In the genomic region with DNA sequence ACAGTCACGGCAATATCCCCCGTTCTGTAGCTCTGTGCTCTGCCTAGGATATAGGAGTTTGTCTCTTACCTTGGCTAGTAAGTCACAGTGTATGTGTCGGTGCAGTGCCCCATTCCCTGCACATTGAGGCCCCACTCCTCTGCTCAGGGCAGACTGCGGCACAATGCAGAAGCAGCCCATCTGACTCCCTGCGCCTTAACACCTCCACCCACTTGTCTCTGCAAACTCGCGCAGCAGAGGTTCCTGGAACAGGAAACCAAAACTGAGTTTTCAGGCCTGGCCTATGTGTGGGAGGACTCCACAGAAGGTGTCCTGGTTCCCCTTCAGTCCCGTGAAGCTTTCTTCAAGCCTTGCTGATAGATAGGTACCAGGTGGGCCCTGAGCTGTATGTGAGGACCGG, we compare ENCODE assay signal across 19 mouse cellular contexts. TPM values are rescaled to one million over a fixed set of nuclear protein-coding genes. Genes with fewer than 3 reads are reported as not detected.
DNase-seq lines count a peak whose midpoint lies in the region; ATAC-seq and TF ChIP-seq lines count a peak whose summit lies in the region.
"Had no signal": no experiment of that assay in that cellular context is flagged by ENCODE, and none has a peak within 500 bp of the region (broad histone marks: within the 10 kb centered on the region; RNA-seq: fewer than 3 reads in every experiment).

No protein-coding gene starts in this region.

- H3K27me3 ChIP-seq in kidney, adult 2 months (replicated peaks; ENCODE audit: control insufficient read depth, insufficient read depth, low read length) = no peaks in the 10 kb centered on the region
- H3K27me3 ChIP-seq in intestine, embryonic 15.5 days (replicated peaks) = no peaks in the 10 kb centered on the region
- H3K27me3 ChIP-seq: embryonic facial prominence, embryonic 12.5 days; kidney, embryonic 15.5 days; liver, embryonic 13.5 days; midbrain, embryonic 15.5 days had no signal

- H3K4me2 ChIP-seq in intestine, embryonic 15.5 days (replicated peaks) = no peak overlapping the region
- H3K4me2 ChIP-seq: embryonic facial prominence, embryonic 12.5 days; heart, embryonic 11.5 days; kidney, embryonic 15.5 days; liver, embryonic 13.5 days; midbrain, embryonic 15.5 days had no signal

- no peak overlapping the region for H3K9ac ChIP-seq in intestine, embryonic 15.5 days
- H3K9ac ChIP-seq: embryonic facial prominence, embryonic 12.5 days; kidney, embryonic 15.5 days; liver, embryonic 13.5 days; midbrain, embryonic 15.5 days had no signal

- H3K27ac ChIP-seq in kidney, adult 2 months (ENCODE audit: insufficient read depth, low read depth, low read length) = no peak overlapping the region
- no peak overlapping the region for H3K27ac ChIP-seq in intestine, embryonic 15.5 days
- H3K27ac ChIP-seq: embryonic facial prominence, embryonic 12.5 days; kidney, embryonic 15.5 days; liver, embryonic 13.5 days; midbrain, embryonic 15.5 days had no signal

- 81% methylated on average over 9 of the region's 9 CpGs for WGBS in kidney, adult 2 months
- 82% methylated on average over 9 of the region's 9 CpGs for WGBS in intestine, embryonic 15.5 days

- peak; percentile 69 to 86 for DNase-seq in frontal cortex, adult 2 months (ENCODE audit: extremely low spot score in 1 of 2, low spot score in 1 of 2)
- DNase-seq in frontal cortex, postnatal 25 days (ENCODE audit: low spot score in 2 of 2) = no peak
- peak; percentile 8 for DNase-seq in urinary bladder, adult 2 months (ENCODE audit: low spot score)
- DNase-seq in urinary bladder, postnatal 36 days (ENCODE audit: low spot score in 2 of 2) = no peak
- DNase-seq in left cerebral cortex, postnatal 36 days (ENCODE audit: low spot score in 2 of 2) = peak; percentile 72 to 80
- DNase-seq in kidney, adult 2 months = no peak
- DNase-seq in kidney, adult 9 months = no peak
- DNase-seq: cerebellum, adult 11 months; cerebellum, postnatal 36 days; gastrocnemius, postnatal 36 days; heart, postnatal 36 days; liver, embryonic 13.5 days had no signal

- no peaks in the 10 kb centered on the region for H3K4me1 ChIP-seq in kidney, adult 2 months (ENCODE audit: control insufficient read depth, insufficient read depth, low read length)
- no peaks in the 10 kb centered on the region for H3K4me1 ChIP-seq in intestine, embryonic 15.5 days (replicated peaks)
- H3K4me1 ChIP-seq: embryonic facial prominence, embryonic 12.5 days; kidney, embryonic 15.5 days; liver, embryonic 13.5 days; midbrain, embryonic 15.5 days had no signal

- intact Hi-C loops in left cerebral cortex, postnatal 36 days (cut with DNase I) = no loop called here

- H3K4me3 ChIP-seq in kidney, adult 2 months (ENCODE audit: insufficient read depth, low read depth, low read length) = no peak overlapping the region
- no peak overlapping the region for H3K4me3 ChIP-seq in intestine, embryonic 15.5 days (replicated peaks)
- H3K4me3 ChIP-seq: embryonic facial prominence, embryonic 12.5 days; kidney, embryonic 15.5 days; liver, embryonic 13.5 days; midbrain, embryonic 15.5 days had no signal

- no peak for TF ChIP-seq POLR2A in kidney, adult 2 months (IDR thresholded peaks at IDR 0.05; ENCODE audit: low read depth, low read length)

- H3K9me3 ChIP-seq in intestine, embryonic 15.5 days = no peaks in the 10 kb centered on the region
- H3K9me3 ChIP-seq: embryonic facial prominence, embryonic 12.5 days; kidney, embryonic 15.5 days; liver, embryonic 13.5 days; midbrain, embryonic 15.5 days had no signal

- TF ChIP-seq CTCF in kidney, adult 2 months (conservative IDR thresholded peaks at IDR 0.05; ENCODE audit: insufficient read depth, insufficient read length, low read depth, low read length) = no peak

- no peak for ATAC-seq in intestine, embryonic 15.5 days
- ATAC-seq: hindbrain, embryonic 16.5 days; midbrain, embryonic 15.5 days had no signal

- no peaks in the 10 kb centered on the region for H3K36me3 ChIP-seq in kidney, adult 2 months (ENCODE audit: control insufficient read depth, insufficient read depth, low read length)
- H3K36me3 ChIP-seq in intestine, embryonic 15.5 days = no peaks in the 10 kb centered on the region
- H3K36me3 ChIP-seq: embryonic facial prominence, embryonic 12.5 days; kidney, embryonic 15.5 days; liver, embryonic 13.5 days; midbrain, embryonic 15.5 days had no signal

RNA-seq across cellular contexts. Expression of gene Tub, which starts 41.1 kb away (rescaled TPM):
- 111 and 132 TPM in 2 replicates for polyA plus RNA-seq in frontal cortex, adult 2 months (2012; rRNA removed)
- polyA plus RNA-seq in urinary bladder, adult 2 months (2012; rRNA removed) = 1.6 and 1.7 TPM in 2 replicates
- 100 to 1,000 TPM; 106 to 143 TPM for total RNA-seq in left cerebral cortex, postnatal 36 days (2021)
- 0.31 and 0.52 TPM in 2 replicates for polyA plus RNA-seq in kidney, adult 2 months (2012; rRNA removed)
- polyA plus RNA-seq in intestine, embryonic 15.5 days (2015; fragmentation: Nextera tagmentation; extraction: Ambion mirVana) = 3.0 TPM in 2 replicates
- total RNA-seq: megakaryocyte progenitor cell, adult 5-6 weeks had no signal

RNA-seq across cellular contexts. Expression of gene Eif3f, which starts 57.0 kb away (rescaled TPM):
- 104 and 113 TPM in 2 replicates for polyA plus RNA-seq in frontal cortex, adult 2 months (2012; rRNA removed)
- polyA plus RNA-seq in urinary bladder, adult 2 months (2012; rRNA removed) = 119 and 192 TPM in 2 replicates
- total RNA-seq in left cerebral cortex, postnatal 36 days (2021) = 10 to 100 TPM; 89.7 to 96.0 TPM
- 83.2 and 101 TPM in 2 replicates for polyA plus RNA-seq in kidney, adult 2 months (2012; rRNA removed)
- polyA plus RNA-seq in intestine, embryonic 15.5 days (2015; fragmentation: Nextera tagmentation; extraction: Ambion mirVana) = 76.7 and 85.0 TPM in 2 replicates

Comparison
In these comparisons a context has a peak if more than half of its experiments do, and no peak if none do; other contexts are left out.
1. DNase-seq: peak in frontal cortex, adult 2 months (2 of 2), urinary bladder, adult 2 months (single experiment) and left cerebral cortex, postnatal 36 days (2 of 2); none in frontal cortex, postnatal 25 days (0 of 2), urinary bladder, postnatal 36 days (0 of 2), kidney, adult 2 months (single experiment) and kidney, adult 9 months (single experiment).
2. RNA of gene Tub, which starts 41.1 kb away (polyA plus RNA-seq): 111 to 132 TPM in frontal cortex, adult 2 months; 3.0 TPM in intestine, embryonic 15.5 days, 1.6 to 1.7 TPM in urinary bladder, adult 2 months and 0.31 to 0.52 TPM in kidney, adult 2 months; every median in the first group is over 10 times any median in the second.